Mouse (Mus musculus) lung, embryonic 16.5 days (tissue): ENCODE data around the gene Tspan3. TPM values are rescaled to one million over a fixed set of nuclear protein-coding genes. Genes with fewer than 3 reads are reported as not detected.

Source experiments
- ATAC-seq: fragments of 200-750 bp; cut with Nextera tagmentation; 2 replicates; pipeline ENCODE4 v1.8.0; 2017; ENCODE audit warnings: low read depth, mild to moderate bottlenecking, moderate library complexity
- H3K27ac ChIP-seq: fragments of 300-500 bp; sonication (generic); 2 replicates; pipeline ENCODE4 v1.5.1; 2014; ENCODE audit warnings: mild to moderate bottlenecking, control low read depth, low read length
- H3K27me3 ChIP-seq: fragments of 300-500 bp; sonication (generic); 2 replicates; pipeline ENCODE4 v1.6.1; 2014; ENCODE audit warnings: low read depth, low read length, mixed read lengths; ENCODE audit not compliant: control insufficient read depth, insufficient read depth
- H3K36me3 ChIP-seq: fragments of 300-500 bp; sonication (generic); 2 replicates; pipeline ENCODE4 v1.6.1; 2014; ENCODE audit warnings: low read length; ENCODE audit not compliant: control insufficient read depth, insufficient read depth
- H3K4me1 ChIP-seq: fragments of 300-500 bp; sonication (generic); replicated peaks from 2 replicates; pipeline ENCODE4 v1.6.1; 2014; ENCODE audit warnings: low read length, mixed read lengths; ENCODE audit not compliant: control insufficient read depth, insufficient read depth
- H3K4me2 ChIP-seq: fragments of 300-500 bp; sonication (generic); 2 replicates; pipeline ENCODE4 v1.6.1; 2014; ENCODE audit warnings: low read depth, low read length, control low read depth
- H3K4me3 ChIP-seq: fragments of 300-500 bp; sonication (generic); 2 replicates; pipeline ENCODE4 v1.5.1; 2014; ENCODE audit warnings: mild to moderate bottlenecking, low read length, control low read depth
- H3K9ac ChIP-seq: fragments of 300-500 bp; sonication (generic); 2 replicates; pipeline ENCODE4 v1.6.1; 2014; ENCODE audit warnings: low read length, control low read depth
- H3K9me3 ChIP-seq: fragments of 300-500 bp; sonication (generic); 2 replicates; pipeline ENCODE4 v1.6.1; 2016; ENCODE audit warnings: low read length; ENCODE audit not compliant: control insufficient read depth
- WGBS: fragments of 180-500 bp; shearing (Covaris S2); extraction: QIAGEN DNeasy Blood & Tissue Kit; methylation state at CpG from one replicate; pipeline ENCODE4 v1.1.7; 2014; 5-methylcytosine and 5-hydroxymethylcytosine counted together
- polyA plus RNA-seq: library from polyadenylated mRNA; unstranded; fragments of >200 nt; fragmentation: Nextera tagmentation; extraction: Ambion mirVana; gene quantifications from 2 replicates; pipeline ENCODE4 v1.2.1, GENCODE M21; 2015

Tspan3 gene
- polyA plus RNA-seq, 1 experiment from 2014 or later: 422 TPM

GRCm38 (mm10) chr9:56086524-56086923 is 78.8 kb downstream of the Tspan3 start:
- no peak for ATAC-seq
- no peak overlapping the region for H3K4me2 ChIP-seq
- H3K9me3 ChIP-seq: no peaks in the 10 kb centered on the region
- H3K27me3 ChIP-seq: no peaks in the 10 kb centered on the region
- 72% methylated on average over 5 of the region's 5 CpGs for WGBS
- no peak overlapping the region for H3K4me3 ChIP-seq
- no peaks in the 10 kb centered on the region for H3K36me3 ChIP-seq
- no peak overlapping the region for H3K27ac ChIP-seq
- H3K4me1 ChIP-seq: peaks cover 13% of the 10 kb centered on the region
- H3K9ac ChIP-seq: no peak overlapping the region

Other genes with a start within 250 kb of the Tspan3 start
- 7.3 and 7.7 TPM in 2 replicates for gene Scaper, start 227.4 kb downstream of the Tspan3 start, polyA plus RNA-seq
- gene 4930563M21Rik, start 154.9 kb downstream of the Tspan3 start, polyA plus RNA-seq: not detected in 2 replicates
- gene Rcn2, start 123.6 kb downstream of the Tspan3 start, polyA plus RNA-seq: 221 and 235 TPM in 2 replicates
- 2.6 and 4.0 TPM in 2 replicates for gene Pstpip1, start 75.5 kb downstream of the Tspan3 start, polyA plus RNA-seq